Mouse (Mus musculus): Measurements from ENCODE around the gene Fcgrt. TPM values are rescaled to one million over a fixed set of nuclear protein-coding genes. Genes with fewer than 3 reads are reported as not detected.
"Not testable (repeated sequence)": the region's sequence is repeated elsewhere in the genome, so short reads cannot be mapped to it uniquely, and the experiment has no call there.

Gene Fcgrt
- polyA plus RNA-seq, 1 experiment from 2014 or later = 34.1 TPM

- Histone ChIP-seq H3K27ac (ENCODE audit: low read depth, low read length) (no peak overlapping the region), H3K4me2 (ENCODE audit: low read length) (no peak overlapping the region), H3K4me3 (ENCODE audit: low read length) (no peak overlapping the region), H3K9me3 (ENCODE audit: control insufficient read depth, low read length) (no peaks in the 10 kb centered on the region), H3K4me1 (ENCODE audit: control insufficient read depth, insufficient read depth, low read depth, low read length) (no peaks in the 10 kb centered on the region), H3K36me3 (ENCODE audit: control insufficient read depth, insufficient read depth, low read length) (no peaks in the 10 kb centered on the region), H3K9ac (ENCODE audit: low read depth, low read length) (no peak overlapping the region), H3K27me3 (replicated peaks; ENCODE audit: control insufficient read depth, insufficient read depth, low read length) (no peaks in the 10 kb centered on the region)
- no peak for ATAC-seq
- WGBS = 79% methylated on average over 8 of the region's 8 CpGs
Observed at GRCm38 (mm10) chr7:45105491-45105890, 1.8 kb upstream of the Fcgrt start.

- ATAC-seq = no peak
- Histone ChIP-seq H3K9ac (ENCODE audit: low read depth, low read length) (no peak overlapping the region), H3K27me3 (replicated peaks; ENCODE audit: control insufficient read depth, insufficient read depth, low read length) (no peaks in the 10 kb centered on the region), H3K4me2 (ENCODE audit: low read length) (no peak overlapping the region), H3K27ac (ENCODE audit: low read depth, low read length) (no peak overlapping the region), H3K4me3 (ENCODE audit: low read length) (no peak overlapping the region), H3K4me1 (ENCODE audit: control insufficient read depth, insufficient read depth, low read depth, low read length) (no peaks in the 10 kb centered on the region), H3K36me3 (ENCODE audit: control insufficient read depth, insufficient read depth, low read length) (no peaks in the 10 kb centered on the region), H3K9me3 (ENCODE audit: control insufficient read depth, low read length) (no peaks in the 10 kb centered on the region)
- 81% methylated on average over 5 of the region's 5 CpGs for WGBS
Observed at GRCm38 (mm10) chr7:45104941-45105340, 1.3 kb upstream of the Fcgrt start.

- no peak for ATAC-seq
- Histone ChIP-seq H3K27ac (ENCODE audit: low read depth, low read length) (peak overlapping the region; percentile 63; the same call in 1 of the 2 replicates), H3K36me3 (ENCODE audit: control insufficient read depth, insufficient read depth, low read length) (no peaks in the 10 kb centered on the region), H3K9me3 (ENCODE audit: control insufficient read depth, low read length) (no peaks in the 10 kb centered on the region), H3K4me3 (ENCODE audit: low read length) (peak overlapping the region; percentile 18), H3K4me1 (ENCODE audit: control insufficient read depth, insufficient read depth, low read depth, low read length) (no peaks in the 10 kb centered on the region), H3K9ac (ENCODE audit: low read depth, low read length) (no peak overlapping the region; the same call in 1 of the 2 replicates), H3K27me3 (replicated peaks; ENCODE audit: control insufficient read depth, insufficient read depth, low read length) (no peaks in the 10 kb centered on the region), H3K4me2 (ENCODE audit: low read length) (peak overlapping the region; percentile 24)
- WGBS = 79% methylated on average over 9 of the region's 9 CpGs
Observed at GRCm38 (mm10) chr7:45102940-45103585, 588 bp downstream of the Fcgrt start.

DNA sequence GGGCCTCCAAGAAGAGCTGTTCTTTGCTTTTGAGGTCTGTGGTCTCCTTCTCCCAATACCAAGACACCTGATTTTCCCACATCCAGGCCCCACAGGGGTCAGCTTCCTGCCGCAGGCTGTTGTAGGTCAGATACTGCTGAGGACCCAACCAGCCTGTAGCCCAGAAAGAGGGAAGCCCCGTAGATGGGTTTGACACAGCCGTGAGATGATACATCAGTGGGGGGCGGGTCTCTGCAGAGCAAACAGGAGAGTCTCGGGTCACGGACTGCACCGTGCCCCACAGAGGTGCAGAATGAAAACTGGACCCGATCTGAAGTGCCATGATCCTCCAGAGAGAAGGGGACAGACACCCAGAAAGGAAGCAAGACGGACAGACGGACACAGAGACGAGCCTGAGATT is 1.2 kb downstream of the Fcgrt start:
- no peak overlapping the region for H3K27ac ChIP-seq (ENCODE audit: low read depth, low read length)
- H3K9me3 ChIP-seq (ENCODE audit: control insufficient read depth, low read length) = no peaks in the 10 kb centered on the region
- WGBS = 86% methylated on average over 11 of the region's 11 CpGs
- H3K4me3 ChIP-seq (ENCODE audit: low read length) = no peak overlapping the region; the same call in 1 of the 2 replicates
- ATAC-seq = no peak
- no peaks in the 10 kb centered on the region for H3K36me3 ChIP-seq (ENCODE audit: control insufficient read depth, insufficient read depth, low read length)
- no peaks in the 10 kb centered on the region for H3K4me1 ChIP-seq (ENCODE audit: control insufficient read depth, insufficient read depth, low read depth, low read length)
- peak overlapping the region; percentile 24 for H3K4me2 ChIP-seq (ENCODE audit: low read length)
- H3K9ac ChIP-seq (ENCODE audit: low read depth, low read length) = no peak overlapping the region
- H3K27me3 ChIP-seq (replicated peaks; ENCODE audit: control insufficient read depth, insufficient read depth, low read length) = no peaks in the 10 kb centered on the region

- Histone ChIP-seq H3K4me2 (ENCODE audit: low read length) (no peak overlapping the region), H3K27me3 (replicated peaks; ENCODE audit: control insufficient read depth, insufficient read depth, low read length) (no peaks in the 10 kb centered on the region), H3K4me1 (ENCODE audit: control insufficient read depth, insufficient read depth, low read depth, low read length) (no peaks in the 10 kb centered on the region), H3K36me3 (ENCODE audit: control insufficient read depth, insufficient read depth, low read length) (no peaks in the 10 kb centered on the region), H3K9ac (ENCODE audit: low read depth, low read length) (no peak overlapping the region), H3K9me3 (ENCODE audit: control insufficient read depth, low read length) (no peaks in the 10 kb centered on the region), H3K4me3 (ENCODE audit: low read length) (no peak overlapping the region), H3K27ac (ENCODE audit: low read depth, low read length) (no peak overlapping the region)
- ATAC-seq = no peak
- WGBS = 95% methylated on average over 6 of the region's 6 CpGs
Observed at GRCm38 (mm10) chr7:45100046-45100445, 3.6 kb downstream of the Fcgrt start.

DNA sequence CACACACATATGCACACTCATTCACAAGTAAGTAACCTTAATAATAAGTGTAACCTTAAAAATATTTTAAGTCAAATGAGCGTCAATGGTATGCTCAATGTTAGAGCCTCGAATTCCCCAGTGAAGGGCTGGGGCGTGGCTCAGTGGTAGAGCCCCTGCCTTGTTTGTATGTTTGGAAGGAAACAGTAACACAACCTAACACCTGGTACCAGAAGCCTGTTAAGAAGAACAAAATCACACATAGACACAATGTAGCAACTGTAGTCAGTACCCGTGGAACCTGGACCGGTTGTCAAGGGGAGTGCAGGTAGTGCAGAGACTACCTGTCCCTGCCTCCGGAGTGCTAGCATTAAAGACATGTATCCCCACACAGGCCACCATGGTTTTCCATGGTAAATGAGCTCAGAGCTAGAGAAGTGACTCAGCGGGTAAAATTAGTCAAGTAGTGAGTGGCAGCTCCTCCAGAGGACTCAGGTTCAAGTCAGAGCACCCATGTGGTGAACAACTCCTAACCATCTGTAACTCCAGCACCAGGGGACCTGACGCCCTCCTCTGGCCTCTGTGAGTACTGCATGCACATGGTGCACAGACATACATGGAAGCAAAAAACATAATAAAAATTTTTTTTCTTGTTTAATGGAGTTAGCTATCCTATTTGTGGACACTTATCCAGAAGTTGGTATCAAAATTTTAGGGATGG is 5.0 kb downstream of the Fcgrt start:
- no peak overlapping the region for H3K27ac ChIP-seq (ENCODE audit: low read depth, low read length)
- H3K4me2 ChIP-seq (ENCODE audit: low read length) = no peak overlapping the region
- no peak overlapping the region for H3K9ac ChIP-seq (ENCODE audit: low read depth, low read length)
- H3K9me3 ChIP-seq (ENCODE audit: control insufficient read depth, low read length) = no peaks in the 10 kb centered on the region
- 91% methylated on average over 8 of the region's 8 CpGs for WGBS
- no peaks in the 10 kb centered on the region for H3K27me3 ChIP-seq (replicated peaks; ENCODE audit: control insufficient read depth, insufficient read depth, low read length)
- no peak for ATAC-seq
- no peak overlapping the region for H3K4me3 ChIP-seq (ENCODE audit: low read length)
- H3K36me3 ChIP-seq (ENCODE audit: control insufficient read depth, insufficient read depth, low read length) = no peaks in the 10 kb centered on the region
- H3K4me1 ChIP-seq (ENCODE audit: control insufficient read depth, insufficient read depth, low read depth, low read length) = no peaks in the 10 kb centered on the region

DNA sequence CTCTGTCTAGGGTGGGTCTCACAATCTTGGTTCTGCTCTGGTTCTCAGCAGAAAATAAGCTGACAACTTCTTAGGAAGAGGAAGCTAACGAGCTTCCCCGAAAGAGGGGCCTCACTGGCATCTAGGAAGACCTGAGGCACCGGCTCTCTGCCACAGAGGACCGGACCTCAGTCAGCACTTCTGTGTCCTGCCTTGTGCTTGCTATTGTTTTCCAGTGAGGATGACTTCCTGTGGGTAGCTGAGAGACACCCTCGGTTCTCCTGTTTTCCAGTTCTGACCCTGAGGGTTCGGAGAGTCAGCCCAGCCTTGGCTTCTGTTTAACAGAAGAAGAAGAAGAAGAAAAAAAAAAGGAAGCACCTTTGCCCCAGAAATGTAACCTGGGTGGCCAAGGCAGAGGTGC is 6.2 kb downstream of the Fcgrt start:
- Histone ChIP-seq H3K27me3 (replicated peaks; ENCODE audit: control insufficient read depth, insufficient read depth, low read length) (no peaks in the 10 kb centered on the region), H3K9ac (ENCODE audit: low read depth, low read length) (no peak overlapping the region), H3K4me1 (ENCODE audit: control insufficient read depth, insufficient read depth, low read depth, low read length) (no peaks in the 10 kb centered on the region), H3K4me2 (ENCODE audit: low read length) (no peak overlapping the region), H3K9me3 (ENCODE audit: control insufficient read depth, low read length) (no peaks in the 10 kb centered on the region), H3K27ac (ENCODE audit: low read depth, low read length) (no peak overlapping the region), H3K4me3 (ENCODE audit: low read length) (no peak overlapping the region), H3K36me3 (ENCODE audit: control insufficient read depth, insufficient read depth, low read length) (no peaks in the 10 kb centered on the region)
- no peak for ATAC-seq
- WGBS = 78% methylated on average over 6 of the region's 6 CpGs

GRCm38 (mm10) chr7:45095965-45096364 is 7.7 kb downstream of the Fcgrt start:
- not testable (repeated sequence) for H3K4me3 ChIP-seq (ENCODE audit: low read length); H3K27me3 ChIP-seq (replicated peaks; ENCODE audit: control insufficient read depth, insufficient read depth, low read length); H3K9me3 ChIP-seq (ENCODE audit: control insufficient read depth, low read length); H3K27ac ChIP-seq (ENCODE audit: low read depth, low read length); H3K9ac ChIP-seq (ENCODE audit: low read depth, low read length); H3K4me1 ChIP-seq (ENCODE audit: control insufficient read depth, insufficient read depth, low read depth, low read length); H3K4me2 ChIP-seq (ENCODE audit: low read length); ATAC-seq; H3K36me3 ChIP-seq (ENCODE audit: control insufficient read depth, insufficient read depth, low read length)
- 94% methylated on average over 14 of the region's 14 CpGs for WGBS

GRCm38 (mm10) chr7:45095367-45095766 is 8.3 kb downstream of the Fcgrt start:
- 80% methylated on average over 6 of the region's 6 CpGs for WGBS
- Histone ChIP-seq H3K27ac (ENCODE audit: low read depth, low read length) (no peak overlapping the region), H3K36me3 (ENCODE audit: control insufficient read depth, insufficient read depth, low read length) (no peaks in the 10 kb centered on the region), H3K9ac (ENCODE audit: low read depth, low read length) (no peak overlapping the region), H3K4me1 (ENCODE audit: control insufficient read depth, insufficient read depth, low read depth, low read length) (peaks cover 5% of the 10 kb centered on the region), H3K4me2 (ENCODE audit: low read length) (no peak overlapping the region), H3K27me3 (replicated peaks; ENCODE audit: control insufficient read depth, insufficient read depth, low read length) (no peaks in the 10 kb centered on the region), H3K4me3 (ENCODE audit: low read length) (no peak overlapping the region), H3K9me3 (ENCODE audit: control insufficient read depth, low read length) (no peaks in the 10 kb centered on the region)
- no peak for ATAC-seq

All from hindbrain, embryonic 16.5 days (tissue).